Mouse (Mus musculus): ENCODE data around the gene Sgms1.
A peak's percentile ranks its signal among the peaks of the same experiment; 100 is the strongest.

Gene Sgms1

DNA sequence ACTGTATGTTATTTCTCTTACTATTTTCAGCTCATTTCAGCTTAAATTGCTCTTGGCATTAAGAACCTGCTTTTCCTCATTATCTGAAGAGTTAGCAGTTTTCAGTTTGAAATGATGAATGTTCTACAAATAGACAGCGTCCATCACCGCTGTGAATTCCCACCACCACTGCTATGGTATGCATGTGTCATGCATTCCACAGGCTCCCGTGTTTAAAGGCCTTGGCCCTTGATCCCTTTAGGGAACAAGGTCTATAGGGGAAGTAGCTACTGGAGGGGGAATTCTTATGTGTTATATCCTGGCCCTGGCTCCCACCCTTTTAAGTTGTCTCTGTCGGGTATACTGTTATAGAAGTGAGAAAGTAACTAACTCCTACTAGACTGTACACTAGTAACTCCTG, 210.0 kb downstream of the Sgms1 start:
- TF ChIP-seq GATA4 (IDR thresholded peaks at IDR 0.05; ENCODE audit: insufficient replicate concordance, low read length) = no peak

- TF ChIP-seq GATA4 (IDR thresholded peaks at IDR 0.05; ENCODE audit: insufficient replicate concordance, low read length) = no peak
These were observed 211.4 kb downstream of the Sgms1 start for GRCm38 (mm10) chr19:32178161-32178560.

DNA sequence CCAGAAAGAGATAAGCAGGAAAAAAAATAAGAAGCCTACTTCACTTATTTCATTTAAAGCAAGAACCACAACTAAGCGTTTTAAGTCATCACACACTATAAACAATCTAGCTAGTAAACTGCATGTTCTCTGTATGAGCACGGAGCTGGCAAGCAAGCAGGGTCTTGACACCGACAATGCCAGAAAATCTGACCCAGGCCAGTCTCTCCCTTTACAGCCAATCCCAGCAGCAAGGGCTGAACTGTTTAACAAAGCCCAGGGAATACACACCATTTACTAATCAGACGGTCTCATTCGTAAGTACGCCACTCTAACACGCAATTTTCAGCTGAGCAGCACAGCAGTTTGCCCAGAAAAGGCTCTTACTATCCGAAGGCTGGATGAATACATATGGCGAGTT, 213.1 kb downstream of the Sgms1 start:
- no peak for TF ChIP-seq GATA4 (IDR thresholded peaks at IDR 0.05; ENCODE audit: insufficient replicate concordance, low read length)

- TF ChIP-seq GATA4 (IDR thresholded peaks at IDR 0.05; ENCODE audit: insufficient replicate concordance, low read length) = no peak
These were observed 213.5 kb downstream of the Sgms1 start for GRCm38 (mm10) chr19:32175991-32176390.

GRCm38 (mm10) chr19:32175013-32175412, 214.5 kb downstream of the Sgms1 start:
- TF ChIP-seq GATA4 (IDR thresholded peaks at IDR 0.05; ENCODE audit: insufficient replicate concordance, low read length) = no peak

DNA sequence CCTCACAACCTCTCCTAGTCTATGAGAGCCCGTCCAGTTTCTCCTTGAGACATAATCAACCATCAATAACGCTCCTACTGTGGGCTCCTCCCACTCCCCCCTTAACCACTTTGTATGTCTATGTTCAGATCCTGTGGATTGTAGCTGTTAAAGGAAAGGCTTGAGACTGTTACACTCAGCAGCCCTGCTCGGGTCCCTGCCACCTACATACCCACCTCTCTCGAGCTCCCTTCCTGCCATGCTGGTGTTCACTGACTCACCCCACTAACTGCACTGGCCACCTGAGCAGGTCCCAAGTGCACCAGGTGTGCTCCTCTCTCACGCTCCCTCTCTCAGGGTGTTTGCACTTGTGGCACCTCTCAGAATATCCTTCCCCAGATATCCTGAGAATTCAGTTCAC, 215.0 kb downstream of the Sgms1 start:
- no peak for TF ChIP-seq GATA4 (IDR thresholded peaks at IDR 0.05; ENCODE audit: insufficient replicate concordance, low read length)

DNA sequence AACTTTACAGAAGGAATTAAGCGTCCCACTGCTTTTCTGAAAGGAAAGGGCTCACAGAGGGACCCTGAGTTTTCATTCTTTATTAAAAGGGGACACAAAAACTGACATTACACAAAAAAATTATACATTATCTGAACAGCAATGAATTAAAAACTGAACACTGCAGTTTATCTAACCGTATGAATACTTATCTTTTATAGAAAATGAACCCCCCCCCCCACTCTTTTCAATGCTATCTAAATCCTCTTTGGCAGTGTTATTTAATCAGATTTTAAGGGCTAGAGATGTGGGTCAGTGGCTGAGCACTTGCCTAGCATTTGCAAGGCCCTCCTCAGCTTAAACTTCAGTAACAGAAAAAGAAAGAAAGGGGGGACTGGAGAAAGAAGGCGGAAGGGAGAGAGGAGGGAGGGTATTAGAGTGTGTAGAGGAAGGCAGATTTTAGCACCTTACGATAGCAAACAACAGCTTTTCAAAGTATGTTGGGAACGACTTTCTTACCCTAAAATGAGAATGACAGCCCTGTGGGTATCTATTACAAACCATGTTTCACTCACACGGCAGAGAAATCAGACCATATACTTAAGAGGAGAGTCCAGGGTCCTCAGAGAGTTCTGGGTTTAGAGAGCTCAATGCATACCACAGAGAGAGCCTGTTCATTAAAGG, 215.9 kb downstream of the Sgms1 start:
- no peak for TF ChIP-seq GATA4 (IDR thresholded peaks at IDR 0.05; ENCODE audit: insufficient replicate concordance, low read length)

DNA sequence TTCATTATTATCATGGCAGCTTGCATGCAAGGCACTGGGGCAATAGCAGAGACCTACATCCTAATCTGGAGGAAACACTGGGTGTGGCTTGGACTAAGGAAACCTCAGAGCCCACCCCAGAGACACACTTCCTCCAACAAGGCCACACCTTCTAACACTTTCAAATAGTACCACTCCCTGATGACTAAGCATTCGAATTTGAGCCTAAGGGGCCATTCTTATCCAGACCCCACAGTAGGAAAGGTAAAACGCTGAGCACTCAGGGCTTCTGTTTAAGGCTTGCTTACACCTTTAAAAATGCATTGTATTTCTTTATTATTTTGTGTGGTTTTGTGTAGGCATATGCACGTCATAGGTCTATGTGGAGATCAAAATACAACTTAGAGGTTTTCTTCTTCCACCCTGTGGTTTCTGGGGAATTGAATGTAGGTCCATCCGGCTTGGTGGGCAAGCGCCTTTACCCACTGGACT, 217.0 kb downstream of the Sgms1 start:
- peak; percentile 35; the same call in 1 of the 2 replicates for TF ChIP-seq GATA4 (IDR thresholded peaks at IDR 0.05; ENCODE audit: insufficient replicate concordance, low read length)

DNA sequence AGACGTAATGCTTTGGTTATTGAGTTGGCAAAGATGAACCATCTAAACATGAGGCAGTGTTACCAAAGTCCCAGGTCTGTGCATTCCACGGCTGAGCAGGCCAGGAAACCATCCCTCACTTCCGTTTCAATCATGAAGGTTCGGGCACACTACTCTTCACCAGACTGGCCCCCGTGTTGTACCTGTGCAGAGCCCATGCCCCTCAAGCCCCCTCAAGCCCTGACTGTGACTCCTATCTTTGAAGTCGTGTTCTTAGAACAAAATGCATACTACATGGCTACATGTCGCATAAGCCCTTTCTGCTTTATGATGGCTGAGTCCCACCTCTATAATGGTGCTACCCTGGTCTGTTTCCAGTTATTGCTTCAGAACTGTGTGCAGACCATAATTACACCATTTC, 217.5 kb downstream of the Sgms1 start:
- no peak for TF ChIP-seq GATA4 (IDR thresholded peaks at IDR 0.05; ENCODE audit: insufficient replicate concordance, low read length)

DNA sequence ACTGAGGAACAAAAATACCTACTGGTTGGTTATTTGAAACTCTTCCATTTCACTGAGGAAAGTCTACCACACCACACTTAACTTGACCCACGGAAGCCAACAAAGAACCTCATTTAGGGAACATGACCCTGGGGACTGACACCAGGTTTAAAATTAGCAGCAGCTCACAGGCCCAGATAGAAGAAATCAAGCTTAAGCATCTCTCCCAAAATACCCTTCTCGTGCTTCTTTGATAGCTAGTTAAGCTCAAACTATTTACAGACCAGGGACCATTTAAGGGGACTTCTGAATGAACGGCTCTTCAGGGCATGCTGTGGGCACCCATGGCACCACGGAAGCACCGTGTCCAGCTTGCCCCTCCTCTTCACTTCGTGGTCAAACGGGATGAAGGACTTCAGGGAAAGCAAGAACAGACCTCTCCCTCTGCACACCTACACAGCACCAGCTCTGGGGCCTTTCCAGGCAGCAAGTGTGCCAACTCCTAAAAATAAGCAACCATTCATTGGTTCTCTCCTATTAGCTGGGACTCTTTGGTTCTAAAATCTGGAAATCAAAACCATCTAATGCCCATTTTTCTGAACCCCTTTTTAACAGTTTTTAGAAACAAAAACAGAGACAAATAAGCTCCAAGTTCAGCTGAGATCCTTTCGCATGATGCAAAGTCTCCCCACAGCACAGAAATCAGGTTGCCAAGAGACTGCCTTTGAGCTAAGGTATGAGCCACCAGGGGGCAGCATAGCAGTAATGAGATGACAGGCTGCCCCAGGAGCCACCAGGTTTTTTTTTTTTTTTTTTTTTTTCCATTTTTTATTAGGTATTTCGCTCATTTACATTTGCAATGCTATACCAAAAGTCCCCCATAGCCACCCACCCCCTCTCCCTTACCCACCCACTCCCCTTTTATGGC, 219.6 kb downstream of the Sgms1 start:
- TF ChIP-seq GATA4 (IDR thresholded peaks at IDR 0.05; ENCODE audit: insufficient replicate concordance, low read length) = no peak

DNA sequence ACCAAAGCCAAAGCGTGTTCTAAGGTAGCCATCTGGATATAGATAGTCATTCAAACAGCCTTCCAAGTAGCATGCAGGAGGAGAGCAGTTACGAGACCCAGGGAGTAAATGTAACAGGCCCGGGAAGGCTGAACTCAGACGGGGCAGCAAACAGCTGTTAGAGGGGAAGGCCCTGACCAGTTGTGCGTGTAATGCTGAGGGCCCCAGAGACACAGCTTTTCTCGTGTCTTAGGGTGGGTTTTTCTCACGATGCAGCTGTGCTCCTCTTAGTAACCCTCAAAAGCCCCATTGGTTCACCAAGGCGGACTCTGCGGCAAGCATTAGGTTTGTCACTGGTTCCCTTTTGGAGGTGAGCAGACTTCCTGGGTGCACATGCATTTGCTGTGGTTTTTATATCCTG, 221.5 kb downstream of the Sgms1 start:
- no peak for TF ChIP-seq GATA4 (IDR thresholded peaks at IDR 0.05; ENCODE audit: insufficient replicate concordance, low read length)

- no peak for TF ChIP-seq GATA4 (IDR thresholded peaks at IDR 0.05; ENCODE audit: insufficient replicate concordance, low read length)
These were observed 222.5 kb downstream of the Sgms1 start for GRCm38 (mm10) chr19:32166823-32167605.

DNA sequence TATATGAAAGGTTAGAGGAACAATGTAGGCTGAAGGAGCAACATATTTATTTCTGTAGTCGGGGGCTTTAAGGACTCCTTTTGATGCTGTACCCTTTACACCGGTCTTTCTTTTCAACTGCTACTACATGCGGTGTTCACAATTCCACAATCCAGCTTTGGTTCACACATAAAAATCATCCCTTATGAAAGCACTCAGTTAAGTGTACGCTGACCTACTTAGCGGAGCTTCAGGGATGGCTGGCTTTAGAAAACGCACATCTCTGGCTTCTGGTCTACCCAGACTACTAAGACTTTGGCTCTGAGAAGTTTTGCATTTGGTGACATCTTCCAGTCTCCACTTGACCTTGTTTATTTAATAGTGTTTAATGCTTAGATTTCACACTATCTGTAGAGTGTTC, 223.8 kb downstream of the Sgms1 start:
- TF ChIP-seq GATA4 (IDR thresholded peaks at IDR 0.05; ENCODE audit: insufficient replicate concordance, low read length) = no peak

- no peak for TF ChIP-seq GATA4 (IDR thresholded peaks at IDR 0.05; ENCODE audit: insufficient replicate concordance, low read length)
These were observed 225.4 kb downstream of the Sgms1 start for GRCm38 (mm10) chr19:32164128-32164527.

GRCm38 (mm10) chr19:32159944-32160343, 229.6 kb downstream of the Sgms1 start:
- TF ChIP-seq GATA4 (IDR thresholded peaks at IDR 0.05; ENCODE audit: insufficient replicate concordance, low read length) = no peak
